Mouse (Mus musculus): Measurements from ENCODE around the gene Ube4a. TPM values are rescaled to one million over a fixed set of nuclear protein-coding genes. Genes with fewer than 3 reads are reported as not detected.

Gene Ube4a
- 10 to 100 TPM; 41.1 to 45.1 TPM for total RNA-seq (2021)

DNA sequence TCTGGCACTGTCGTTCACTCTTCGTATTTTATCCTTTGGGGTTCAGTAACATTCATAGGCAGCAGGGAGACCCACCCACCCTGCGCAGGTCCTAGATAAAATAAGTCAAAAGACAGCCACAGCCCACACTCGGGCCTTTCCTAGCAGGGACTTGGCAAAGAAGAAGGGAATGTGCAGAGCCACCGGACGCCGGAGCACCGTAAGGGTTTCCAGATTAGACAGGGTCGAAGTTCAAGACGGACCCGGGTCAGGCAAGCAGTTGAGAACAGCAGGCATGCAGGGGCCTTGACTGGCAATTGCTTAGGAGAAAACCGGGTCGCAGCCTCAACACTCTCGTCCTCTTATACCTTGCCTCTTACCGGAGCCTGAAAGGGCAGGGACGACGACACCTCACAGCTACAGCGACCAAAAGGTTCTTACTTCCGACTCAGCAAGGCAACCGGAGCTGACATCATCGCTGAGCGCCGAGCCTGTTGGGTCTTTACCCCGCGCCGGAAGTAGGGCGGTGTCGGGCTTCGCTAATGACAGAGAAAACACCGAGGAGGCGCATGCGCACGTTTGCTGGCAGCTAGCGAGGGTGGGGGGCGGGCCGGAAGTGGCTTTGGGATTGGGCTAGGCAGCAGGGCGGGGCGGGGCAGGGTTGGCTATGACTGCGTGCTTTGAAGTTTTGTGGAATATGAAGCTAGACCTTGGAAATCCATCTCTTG lies at the start of gene Ube4a:
Gene Ube4a, minus strand, starts transcription at position 475 of the 707 bp plus-strand sequence.
- peak; percentile 99 to 100 for DNase-seq
- intact Hi-C loops (cut with DNase I): loop anchor here (5.0 kb wide), 1 partner anchor 193 kb away; no protein-coding TSS in a partner anchor

DNA sequence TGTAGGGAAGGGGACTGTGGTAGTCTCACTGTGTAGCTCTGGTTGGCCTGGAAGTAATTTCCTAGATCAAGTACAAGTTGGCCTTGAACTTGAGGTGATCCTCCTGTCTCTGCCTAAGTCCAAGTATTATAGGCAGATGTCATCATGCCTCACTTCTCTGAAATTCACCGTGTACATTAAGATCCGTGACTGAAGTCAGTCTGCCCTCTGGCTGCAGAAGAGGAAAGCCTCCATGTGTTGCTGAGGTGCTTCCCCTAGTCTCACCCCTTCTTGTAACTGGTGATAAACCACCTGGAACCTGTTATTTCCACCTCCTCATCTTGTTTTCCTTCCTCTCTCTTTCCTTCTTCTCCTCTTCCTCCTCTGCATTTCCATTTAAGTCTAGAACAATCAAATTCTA lies 49.5 kb upstream of the Ube4a start:
- DNase-seq: no peak
- intact Hi-C loops (cut with DNase I): no loop called here

GRCm38 (mm10) chr9:45011291-45011690 lies 45.9 kb upstream of the Ube4a start:
- DNase-seq: no peak
- intact Hi-C loops (cut with DNase I): no loop called here

DNA sequence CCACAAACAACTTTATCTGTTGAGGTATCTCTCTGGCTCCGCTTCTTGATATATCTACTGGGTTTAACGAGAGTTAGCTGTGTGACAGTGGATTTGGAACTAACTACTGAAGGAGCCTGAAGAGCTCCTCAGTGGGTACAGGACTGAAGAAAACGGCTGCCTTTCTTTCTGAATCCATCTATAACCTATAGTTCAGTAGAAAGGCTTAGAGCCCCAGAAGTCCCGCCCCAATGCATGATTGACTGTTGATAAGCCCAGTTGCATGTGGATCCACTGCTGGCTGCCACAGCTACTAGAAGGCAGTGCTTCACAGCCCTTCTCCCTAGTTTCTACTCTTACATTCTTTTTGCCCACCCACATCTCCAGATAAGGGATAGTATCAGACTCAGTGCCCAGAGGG lies 45.1 kb upstream of the Ube4a start:
- intact Hi-C loops (cut with DNase I): no loop called here
- no peak for DNase-seq

GRCm38 (mm10) chr9:45009180-45010078 lies 44.0 kb upstream of the Ube4a start, which contains the start of gene Cd3e:
Gene Cd3e (minus strand): TSS chr9:45009627.
- intact Hi-C loops (cut with DNase I): no loop called here
- DNase-seq: no peak

DNA sequence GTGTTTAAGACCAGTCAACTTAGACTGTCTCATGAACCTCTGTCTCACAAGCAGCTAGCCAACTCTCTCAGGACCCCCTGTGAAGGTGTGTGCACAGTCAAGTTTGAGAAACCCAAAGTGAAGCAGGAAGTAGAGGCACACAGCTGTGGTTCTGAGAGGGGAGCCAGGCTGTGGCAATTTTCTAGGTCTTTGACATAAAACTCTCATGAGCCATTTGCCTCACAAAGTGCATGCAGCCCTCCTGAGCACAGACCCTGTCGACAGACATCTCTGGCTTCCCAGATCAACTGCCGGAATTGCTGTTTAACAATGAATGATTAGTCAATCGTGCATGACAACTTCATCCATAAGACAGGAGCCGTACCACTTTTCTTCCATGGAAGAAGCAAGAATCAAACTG lies 42.9 kb upstream of the Ube4a start:
- DNase-seq: no peak
- intact Hi-C loops (cut with DNase I): no loop called here

GRCm38 (mm10) chr9:45007404-45007803 lies 42.0 kb upstream of the Ube4a start:
- DNase-seq: no peak
- intact Hi-C loops (cut with DNase I): no loop called here

DNA sequence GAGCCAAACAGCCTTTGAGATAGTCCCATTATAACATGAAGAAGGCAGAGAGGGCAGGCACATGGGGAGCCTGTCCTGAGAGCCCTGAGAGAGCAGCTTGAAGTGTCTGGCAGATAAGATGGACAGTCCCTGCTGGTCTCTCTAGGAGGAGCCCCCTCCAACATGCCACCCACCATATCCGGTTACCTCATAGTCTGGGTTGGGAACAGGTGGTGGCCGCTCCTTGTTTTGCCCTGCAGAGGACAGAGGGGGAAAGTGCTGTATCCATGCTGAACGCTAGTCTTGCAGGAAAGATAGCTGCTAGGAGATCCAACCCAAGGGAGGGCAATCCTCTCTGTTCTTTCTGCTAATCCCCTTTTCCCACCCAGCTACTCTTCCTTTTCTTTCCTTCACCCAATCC lies 34.8 kb upstream of the Ube4a start:
- no peak for DNase-seq
- intact Hi-C loops (cut with DNase I): no loop called here

- intact Hi-C loops (cut with DNase I): no loop called here
- DNase-seq: no peak
These were observed 34.4 kb upstream of the Ube4a start for GRCm38 (mm10) chr9:44999776-45000175.

GRCm38 (mm10) chr9:44999171-44999570 lies 33.8 kb upstream of the Ube4a start:
- no peak for DNase-seq
- intact Hi-C loops (cut with DNase I): no loop called here

- intact Hi-C loops (cut with DNase I): no loop called here
These were observed 32.7 kb upstream of the Ube4a start for GRCm38 (mm10) chr9:44998138-44998537.

DNA sequence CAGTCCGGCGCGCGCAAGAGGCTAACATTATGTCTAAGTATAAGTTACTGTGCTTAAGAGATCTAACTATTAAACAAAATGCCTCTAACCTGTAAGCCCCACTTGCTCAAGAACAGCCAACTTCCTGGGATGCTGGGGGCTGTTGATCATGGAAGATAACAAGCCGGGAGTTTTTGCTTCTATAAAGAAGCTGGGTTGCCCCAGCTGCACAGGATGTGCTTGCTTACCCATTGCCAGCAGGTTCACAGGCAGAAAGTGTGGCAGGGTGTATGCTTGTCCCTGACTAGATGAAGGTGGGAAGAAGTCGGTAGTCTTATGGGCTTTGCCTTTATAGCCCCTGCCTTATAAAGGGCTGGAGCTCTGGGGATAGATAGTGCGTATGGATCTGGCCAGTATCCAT lies 31.2 kb upstream of the Ube4a start:
- intact Hi-C loops (cut with DNase I): no loop called here
- no peak for DNase-seq

More at GRCm38 (mm10) chr9:44998138-44998537, 32.7 kb upstream of the Ube4a start:
- no peak for DNase-seq

- intact Hi-C loops (cut with DNase I): no loop called here
- DNase-seq: no peak
These were observed 29.6 kb upstream of the Ube4a start for GRCm38 (mm10) chr9:44994962-44995361.

DNA sequence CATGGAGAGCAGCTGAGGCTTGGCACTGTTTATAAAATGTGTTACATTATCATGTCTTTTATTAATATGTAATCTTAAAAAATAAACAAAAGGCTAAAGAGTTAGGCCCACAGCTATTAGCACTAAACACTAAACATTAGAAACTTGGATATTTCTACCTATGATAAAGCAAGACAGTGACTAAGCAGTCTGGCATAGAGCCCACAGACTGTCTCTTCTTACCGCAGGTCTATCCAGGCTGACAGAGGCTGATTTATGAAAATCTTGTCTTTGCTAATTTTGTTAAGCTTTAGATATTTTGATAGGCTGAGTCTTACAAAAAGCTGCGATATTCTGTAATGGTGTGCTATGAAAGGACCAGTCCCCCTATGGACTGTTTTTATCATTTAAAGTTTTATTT lies 27.9 kb upstream of the Ube4a start:
- DNase-seq: no peak
- intact Hi-C loops (cut with DNase I): no loop called here

GRCm38 (mm10) chr9:44992271-44992670 lies 26.9 kb upstream of the Ube4a start:
- no peak for DNase-seq
- intact Hi-C loops (cut with DNase I): no loop called here

DNA sequence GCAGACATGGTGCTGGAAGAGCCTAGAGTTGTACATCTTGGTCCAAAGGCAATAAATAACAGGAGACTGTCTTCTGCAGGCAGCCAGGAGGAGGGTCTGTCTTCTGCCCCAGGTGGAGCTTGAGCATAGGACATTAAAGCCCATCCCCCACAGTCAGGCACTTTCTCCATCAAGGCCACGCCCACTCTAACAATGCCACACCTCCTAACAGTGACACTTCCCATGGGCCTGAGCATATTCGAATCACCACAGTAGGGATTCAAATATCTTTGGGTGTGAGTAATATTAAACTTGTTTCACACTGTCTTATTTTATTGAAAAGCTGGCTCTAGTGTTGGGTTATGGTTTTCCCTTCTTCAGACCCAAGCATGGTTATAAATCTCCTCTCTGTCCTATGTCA lies 26.4 kb upstream of the Ube4a start:
- no peak for DNase-seq
- intact Hi-C loops (cut with DNase I): no loop called here

GRCm38 (mm10) chr9:44986976-44987375 lies 21.6 kb upstream of the Ube4a start:
- DNase-seq: no peak
- intact Hi-C loops (cut with DNase I): no loop called here

GRCm38 (mm10) chr9:44986242-44986781 lies 20.9 kb upstream of the Ube4a start:
- intact Hi-C loops (cut with DNase I): no loop called here
- DNase-seq: peak; percentile 18 to 19

DNA sequence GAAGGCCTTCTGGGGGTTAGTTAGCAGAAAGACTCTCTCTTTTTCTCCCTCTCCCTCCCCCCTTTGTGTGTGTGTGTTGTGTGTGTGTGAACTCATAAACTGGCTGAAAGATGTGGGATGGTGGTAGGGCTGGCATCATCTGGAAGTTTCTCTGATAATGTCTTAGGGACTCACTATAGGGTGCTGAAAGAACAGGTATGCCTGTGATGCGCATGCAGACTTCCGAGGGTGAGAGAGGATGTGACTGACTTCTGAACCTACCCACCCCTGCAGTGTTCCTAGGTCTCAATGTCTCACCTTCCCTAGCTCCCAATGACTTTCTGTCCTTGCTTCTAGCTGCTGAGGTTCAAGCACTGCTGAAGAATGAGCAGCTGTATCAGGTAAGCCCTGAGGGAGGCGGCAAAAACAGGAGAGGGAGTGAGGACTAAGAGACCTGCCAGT lies 20.3 kb upstream of the Ube4a start:
- intact Hi-C loops (cut with DNase I): no loop called here
- DNase-seq: no peak

DNA sequence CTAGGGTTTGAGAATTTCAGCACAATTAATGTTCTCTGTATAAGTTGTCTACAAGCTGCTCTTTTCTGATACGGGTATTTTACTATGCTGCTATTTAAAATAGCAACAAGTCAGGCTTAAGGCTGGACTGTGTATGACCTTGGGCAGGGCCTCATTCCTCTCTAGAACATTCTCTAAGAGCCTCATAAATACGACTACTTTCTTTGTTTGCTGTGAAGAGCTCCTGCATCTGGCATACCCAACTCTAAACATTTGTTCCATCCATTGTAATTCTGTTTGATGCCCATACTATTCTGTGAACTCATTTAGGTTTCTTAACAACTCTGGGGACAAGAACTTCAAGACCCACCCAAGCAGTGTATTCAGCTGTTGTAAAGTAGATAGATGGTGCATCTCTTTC lies 17.6 kb upstream of the Ube4a start:
- no peak for DNase-seq
- intact Hi-C loops (cut with DNase I): no loop called here

DNA sequence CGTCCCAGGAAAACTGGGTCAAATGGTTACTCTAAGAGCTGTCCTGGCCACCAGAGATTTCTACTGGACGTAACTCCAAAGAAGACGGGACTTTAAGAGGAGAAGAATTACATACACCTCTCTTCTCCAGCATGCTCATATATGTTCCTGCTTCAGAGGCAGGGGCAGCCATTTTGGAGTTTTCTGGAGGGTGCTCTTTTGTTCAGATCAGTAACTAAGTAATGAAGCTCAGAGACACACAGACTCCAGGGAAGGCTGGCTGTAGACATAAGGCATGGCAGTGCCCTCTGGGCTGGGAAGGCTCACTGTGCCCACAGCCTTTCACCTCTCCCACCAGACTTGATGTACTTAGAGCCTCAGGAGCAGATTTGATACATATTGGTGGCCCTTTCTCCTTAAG lies 17.1 kb upstream of the Ube4a start:
- no peak for DNase-seq
- intact Hi-C loops (cut with DNase I): no loop called here

- DNase-seq: no peak
- intact Hi-C loops (cut with DNase I): no loop called here
These were observed 16.7 kb upstream of the Ube4a start for GRCm38 (mm10) chr9:44982081-44982480.
